Mouse (Mus musculus): Measurements from ENCODE around the gene Sept11. TPM values are rescaled to one million over a fixed set of nuclear protein-coding genes. Genes with fewer than 3 reads are reported as not detected.

The Sept11 gene
- polyA plus RNA-seq, 1 experiment = 29.9 TPM

GRCm38 (mm10) chr5:93151985-93152384 is 58.7 kb downstream of the Sept11 start:
- no peak for DNase-seq (ENCODE audit: low read depth, low spot score)
- 39% methylated on average over 6 of the region's 6 CpGs for WGBS

GRCm38 (mm10) chr5:93152451-93152850 is 59.2 kb downstream of the Sept11 start:
- WGBS = 60% methylated on average over 4 of the region's 4 CpGs
- no peak for DNase-seq (ENCODE audit: low read depth, low spot score)

GRCm38 (mm10) chr5:93154401-93154800 is 61.2 kb downstream of the Sept11 start:
- no peak for DNase-seq (ENCODE audit: low read depth, low spot score)
- 92% methylated on average over 11 of the region's 11 CpGs for whole genome bisulfite sequencing

- 81% methylated on average over 3 of the region's 3 CpGs for WGBS
- DNase-seq (ENCODE audit: low read depth, low spot score) = peak; percentile 32
Measured at GRCm38 (mm10) chr5:93163541-93163940, 70.3 kb downstream of the Sept11 start.

- WGBS = 91% methylated on average over 11 of the region's 11 CpGs
- DNase-seq (ENCODE audit: low read depth, low spot score) = no peak
Measured at GRCm38 (mm10) chr5:93167919-93168516, 74.8 kb downstream of the Sept11 start.

- 89% methylated on average over 6 of the region's 6 CpGs for WGBS
- DNase-seq (ENCODE audit: low read depth, low spot score) = no peak
Measured at GRCm38 (mm10) chr5:93168654-93169053, 75.4 kb downstream of the Sept11 start.

- 95% methylated on average over 15 of the region's 15 CpGs for WGBS
- DNase-seq (ENCODE audit: low read depth, low spot score) = no peak
Measured at GRCm38 (mm10) chr5:93171420-93171819, 78.2 kb downstream of the Sept11 start.

GRCm38 (mm10) chr5:93172536-93172935 is 79.3 kb downstream of the Sept11 start:
- no peak for DNase-seq (ENCODE audit: low read depth, low spot score)
- 80% methylated on average over 6 of the region's 6 CpGs for WGBS

- no peak for DNase-seq (ENCODE audit: low read depth, low spot score)
- 78% methylated on average over 6 of the region's 6 CpGs for WGBS
Measured at GRCm38 (mm10) chr5:93174675-93175074, 81.4 kb downstream of the Sept11 start.

GRCm38 (mm10) chr5:93178616-93179015 is 85.4 kb downstream of the Sept11 start:
- WGBS = 75% methylated on average over 6 of the region's 6 CpGs
- DNase-seq (ENCODE audit: low read depth, low spot score) = no peak

- DNase-seq (ENCODE audit: low read depth, low spot score) = no peak
- 34% methylated on average over 2 of the region's 2 CpGs for WGBS
Measured at GRCm38 (mm10) chr5:93180252-93180651, 87.0 kb downstream of the Sept11 start.

GRCm38 (mm10) chr5:93183311-93183710 is 90.1 kb downstream of the Sept11 start:
- WGBS = 84% methylated on average over 6 of the region's 6 CpGs
- no peak for DNase-seq (ENCODE audit: low read depth, low spot score)

- DNase-seq (ENCODE audit: low read depth, low spot score) = no peak
- WGBS = 78% methylated on average over 6 of the region's 6 CpGs
Measured at GRCm38 (mm10) chr5:93184548-93184947, 91.3 kb downstream of the Sept11 start.

- WGBS = 51% methylated on average over 3 of the region's 3 CpGs
- DNase-seq (ENCODE audit: low read depth, low spot score) = no peak
Measured at GRCm38 (mm10) chr5:93189607-93190006, 96.4 kb downstream of the Sept11 start.

- no peak for DNase-seq (ENCODE audit: low read depth, low spot score)
- WGBS = 93% methylated on average over 5 of the region's 5 CpGs
Measured at GRCm38 (mm10) chr5:93190428-93190827, 97.2 kb downstream of the Sept11 start.

- DNase-seq (ENCODE audit: low read depth, low spot score) = no peak
- 69% methylated on average over 3 of the region's 3 CpGs for WGBS
Measured at GRCm38 (mm10) chr5:93198232-93198631, 105.0 kb downstream of the Sept11 start.

GRCm38 (mm10) chr5:93201181-93201580 is 107.9 kb downstream of the Sept11 start:
- no peak for DNase-seq (ENCODE audit: low read depth, low spot score)
- 83% methylated on average over 1 of the region's 1 CpGs for WGBS

- DNase-seq (ENCODE audit: low read depth, low spot score) = no peak
- under 1% methylated on average over 62 of the region's 63 CpGs for WGBS
Measured at GRCm38 (mm10) chr5:93205371-93206108, 112.3 kb downstream of the Sept11 start.

- DNase-seq (ENCODE audit: low read depth, low spot score) = peak; percentile 74
- 1% methylated on average over 79 of the region's 79 CpGs for whole genome bisulfite sequencing
Measured at GRCm38 (mm10) chr5:93206109-93207005, 113.1 kb downstream of the Sept11 start, which contains the start of the genes Ccni and 2010109A12Rik. Gene Ccni, minus strand, starts transcription at chr5:93206495. Gene 2010109A12Rik, plus strand, starts transcription at chr5:93206518.

GRCm38 (mm10) chr5:93207006-93207348 is 113.7 kb downstream of the Sept11 start:
- 2% methylated on average over 6 of the region's 6 CpGs for whole genome bisulfite sequencing
- DNase-seq (ENCODE audit: low read depth, low spot score) = no peak

Measured in large intestine, adult 2 months (tissue).